Mouse (Mus musculus) mouse trophoblast stem cell (cell line): ENCODE results near the gene Dpy19l3.

Experiments used
- in situ Hi-C, 2 experiments: fragments of 300-500 bp; cut with MseI, MboI; formaldehyde crosslinking; loops; 2 replicates in 1 of 2; 3 replicates in 1 of 2; pipeline ENCODE4 v1.15.1; 2025

The Dpy19l3 gene

DNA sequence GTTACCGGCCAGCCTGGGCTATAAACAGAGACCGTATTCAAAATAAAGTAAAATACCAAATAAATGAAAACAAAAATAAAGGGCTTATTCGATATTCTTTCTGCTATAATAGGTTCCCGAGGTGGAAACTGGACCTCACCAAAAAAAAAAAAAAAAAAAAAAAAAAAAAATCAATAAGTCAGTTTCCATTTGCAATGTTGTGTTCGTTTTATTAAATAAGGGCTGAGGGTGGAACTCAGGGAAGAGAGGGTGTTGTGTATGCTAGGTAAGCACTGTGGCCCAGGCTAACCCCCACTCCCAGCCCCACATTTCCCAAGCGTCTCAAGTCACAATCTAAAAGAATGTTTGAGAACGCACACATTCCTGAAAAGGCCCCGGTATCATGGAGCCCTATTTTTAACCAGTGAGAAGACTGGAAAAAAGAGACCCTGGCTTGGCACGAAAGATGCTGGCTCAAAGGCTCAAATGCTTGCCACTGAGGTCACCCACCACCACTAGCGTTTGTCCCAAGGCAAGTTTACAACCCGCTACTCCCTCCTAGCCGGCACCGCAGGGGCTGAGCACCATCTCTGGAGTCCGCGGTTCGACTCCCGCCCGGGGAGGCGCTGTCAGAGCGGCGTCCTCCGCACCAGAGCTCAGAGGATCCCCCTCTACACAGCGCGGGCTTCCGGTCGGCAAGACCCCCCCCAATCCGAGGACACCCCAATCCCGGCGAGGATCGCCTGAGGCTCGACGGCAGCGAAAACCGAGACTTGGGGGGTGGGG, 107.8 kb downstream of the Dpy19l3 start:
- in situ Hi-C loops = no loop called here

DNA sequence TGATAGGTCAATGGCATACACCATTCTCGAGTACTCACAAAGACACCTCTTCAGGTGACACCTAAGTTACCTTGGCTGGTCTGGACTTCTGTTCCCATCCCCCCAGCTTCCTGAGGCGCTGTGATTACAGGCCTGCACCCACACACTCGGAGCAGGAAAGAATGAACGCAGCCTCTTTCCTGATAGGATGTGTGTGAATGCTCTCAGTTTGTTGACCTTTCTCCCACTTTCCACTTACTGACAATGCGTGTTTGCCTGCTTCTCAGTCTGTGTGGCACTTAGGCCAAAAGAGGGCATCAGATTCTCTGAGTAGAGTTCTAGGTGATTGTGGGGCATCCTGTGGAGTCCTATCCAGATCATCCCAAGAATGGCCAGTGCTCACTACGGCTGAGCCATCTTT, 114.2 kb downstream of the Dpy19l3 start:
- in situ Hi-C loops = no loop called here

DNA sequence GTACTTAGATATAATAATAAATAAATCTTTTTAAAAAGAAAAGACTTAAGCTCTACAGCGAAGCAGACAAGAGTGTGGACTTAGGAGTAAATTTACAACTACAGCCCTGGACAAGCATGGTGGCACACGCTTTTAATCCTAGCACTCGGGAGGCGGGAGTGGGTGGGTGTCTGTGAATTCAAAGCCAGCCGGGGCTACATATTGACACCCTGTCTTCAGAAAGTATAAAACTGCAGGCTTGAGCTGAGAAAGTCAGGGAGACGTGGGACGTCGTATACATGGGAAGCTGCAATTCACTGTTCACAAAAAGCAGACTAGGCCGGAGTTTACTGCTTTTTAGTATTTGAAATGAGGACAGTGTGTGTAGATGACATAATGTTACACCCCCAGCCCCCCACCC, 117.4 kb downstream of the Dpy19l3 start:
- in situ Hi-C loops = no loop called here

DNA sequence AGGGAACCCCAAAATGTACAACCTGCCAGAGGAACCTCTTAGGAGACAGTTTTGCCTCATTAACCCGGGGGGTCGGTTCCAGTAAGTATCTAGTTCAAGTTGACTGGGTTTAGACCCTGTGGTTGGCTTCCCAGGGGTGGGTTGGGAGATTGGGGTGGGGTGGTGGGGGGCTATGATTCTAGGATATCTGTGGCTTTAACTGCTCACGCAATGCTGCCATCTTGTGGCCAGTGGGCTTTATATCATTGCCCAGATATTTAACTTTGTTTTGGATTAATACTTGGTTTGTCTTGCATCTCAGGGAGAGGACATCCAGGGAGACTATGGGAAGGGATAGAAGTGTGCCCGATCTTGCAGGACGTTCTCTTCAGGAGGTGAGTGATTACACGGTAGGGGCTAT, 118.0 kb downstream of the Dpy19l3 start:
- in situ Hi-C loops = no loop called here
